Mouse (Mus musculus) neural tube, embryonic 13.5 days (tissue): ENCODE data around the gene Rhebl1. TPM values are rescaled to one million over a fixed set of nuclear protein-coding genes. Genes with fewer than 3 reads are reported as not detected.

Experiments used
- ATAC-seq: fragments of 200-750 bp; cut with Nextera tagmentation; 2 replicates; pipeline ENCODE4 v1.8.0; 2017; ENCODE audit warnings: low read depth, mild to moderate bottlenecking, moderate TSS enrichment, moderate library complexity
- H3K27ac ChIP-seq: fragments of 300-500 bp; sonication (generic); replicated peaks from 2 replicates; pipeline ENCODE4 v1.5.1; 2015; ENCODE audit warnings: moderate library complexity, mild to moderate bottlenecking, inconsistent platforms
- H3K27me3 ChIP-seq: fragments of 300-500 bp; sonication (generic); 2 replicates; pipeline ENCODE4 v1.6.1; 2015; ENCODE audit warnings: mild to moderate bottlenecking, inconsistent platforms
- H3K36me3 ChIP-seq: fragments of 300-500 bp; sonication (generic); 2 replicates; pipeline ENCODE4 v1.6.1; 2015; ENCODE audit warnings: mild to moderate bottlenecking, inconsistent platforms
- H3K4me1 ChIP-seq: fragments of 300-500 bp; sonication (generic); replicated peaks from 2 replicates; pipeline ENCODE4 v1.6.1; 2015; ENCODE audit warnings: inconsistent platforms
- H3K4me2 ChIP-seq: fragments of 300-500 bp; sonication (generic); 2 replicates; pipeline ENCODE4 v1.6.1; 2015; ENCODE audit warnings: inconsistent platforms, mild to moderate bottlenecking, moderate library complexity
- H3K4me3 ChIP-seq: fragments of 300-500 bp; sonication (generic); 2 replicates; pipeline ENCODE4 v1.5.1; 2015; ENCODE audit warnings: mild to moderate bottlenecking, inconsistent platforms
- H3K9ac ChIP-seq: fragments of 300-500 bp; sonication (generic); 2 replicates; pipeline ENCODE4 v1.6.1; 2015; ENCODE audit warnings: moderate library complexity, mild to moderate bottlenecking, inconsistent platforms
- H3K9me3 ChIP-seq: fragments of 300-500 bp; sonication (generic); 2 replicates; pipeline ENCODE4 v1.6.1; 2016; ENCODE audit warnings: inconsistent platforms
- WGBS: fragments of 180-500 bp; shearing (Covaris S2); methylation state at CpG from one replicate; pipeline ENCODE4 v1.1.7; 2015; 5-methylcytosine and 5-hydroxymethylcytosine counted together
- polyA plus RNA-seq: library from polyadenylated mRNA; unstranded; fragments of >200 nt; fragmentation: Nextera tagmentation; extraction: Ambion mirVana; gene quantifications from 2 replicates; pipeline ENCODE4 v1.2.1, GENCODE M21; 2015

Rhebl1 gene
- polyA plus RNA-seq, 1 experiment from 2014 or later, result 33.3 TPM

DNA sequence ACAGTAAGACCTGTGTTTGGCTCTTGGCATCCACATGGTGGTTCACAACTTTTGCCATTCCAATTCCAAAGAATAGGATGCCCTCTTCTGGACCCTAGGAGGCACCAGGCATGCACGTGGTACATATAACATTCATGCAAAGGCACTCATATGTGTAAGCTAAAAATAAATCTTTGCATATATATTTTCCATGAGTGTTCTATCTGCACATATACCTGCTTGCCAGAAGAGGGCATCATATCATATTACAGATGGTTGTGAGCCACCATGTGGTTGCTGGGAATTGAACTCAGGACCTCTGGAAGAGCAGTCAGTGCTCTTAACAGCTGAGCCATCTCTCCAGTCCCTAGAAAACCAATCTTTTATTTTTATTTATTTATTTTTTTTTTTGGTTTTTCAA, 7.2 kb upstream of the Rhebl1 start:
- Histone ChIP-seq H3K4me3 (no peak overlapping the region), H3K9me3 (no peaks in the 10 kb centered on the region), H3K9ac (no peak overlapping the region), H3K36me3 (peaks cover 34% of the 10 kb centered on the region), H3K4me1 (peaks cover 15% of the 10 kb centered on the region), H3K27me3 (peaks cover 48% of the 10 kb centered on the region), H3K27ac (no peak overlapping the region), H3K4me2 (no peak overlapping the region)
- ATAC-seq, result no peak
- 74% methylated on average over 1 of the region's 1 CpGs for WGBS

DNA sequence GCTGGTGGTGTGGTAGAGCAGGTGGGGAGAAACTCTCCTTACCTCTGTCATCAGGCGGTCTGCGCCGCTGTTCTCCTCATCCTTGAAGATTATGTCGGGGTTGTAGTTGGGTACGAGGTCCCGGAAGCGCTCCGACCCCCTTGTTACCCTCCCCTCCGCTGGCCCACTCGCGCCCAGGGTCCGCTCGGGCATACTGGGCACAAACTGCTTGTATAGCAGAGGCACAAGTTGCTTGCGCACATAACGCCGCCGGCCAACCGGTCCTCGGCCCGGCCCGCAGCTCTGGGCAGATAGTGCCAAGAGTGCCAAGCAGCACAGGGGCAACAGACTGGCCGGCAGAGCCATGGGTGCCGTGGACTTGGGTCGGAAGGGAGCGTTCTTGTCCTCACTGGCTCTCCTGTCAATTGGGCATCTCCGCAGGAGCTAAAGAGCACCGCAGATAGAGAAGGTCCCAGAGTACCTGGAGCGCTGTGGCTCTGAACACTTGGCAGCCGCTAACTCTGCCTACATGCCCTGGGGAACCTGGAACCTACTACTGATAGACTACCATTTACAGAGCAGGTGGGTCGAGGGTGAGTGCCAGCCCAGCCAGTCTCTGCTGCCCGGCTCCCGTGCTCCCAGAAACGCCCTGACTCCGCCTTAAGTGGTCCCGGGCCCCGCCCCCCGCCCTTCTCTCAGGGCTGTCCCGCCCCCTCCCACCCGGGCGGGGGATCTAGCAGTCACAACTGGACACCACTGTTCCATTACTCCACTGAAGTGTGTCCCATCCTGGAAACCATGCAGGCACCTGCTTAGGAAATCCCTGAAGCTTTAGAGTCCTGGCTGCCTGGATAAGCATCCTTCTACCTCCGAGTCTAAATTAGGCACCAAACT, 3.8 kb upstream of the Rhebl1 start, which contains the start of gene Dhh:
Dhh (minus strand) TSS at position 613 of the 873 bp plus-strand sequence.
- Histone ChIP-seq H3K4me1 (peaks cover 42% of the 10 kb centered on the region), H3K9me3 (no peaks in the 10 kb centered on the region), H3K36me3 (peaks cover 2% of the 10 kb centered on the region), H3K9ac (peak within 1 kb of the TSS; percentile 52; the same call in 1 of the 2 replicates), H3K27ac (no peak within 1 kb of the TSS), H3K27me3 (peaks cover 82% of the 10 kb centered on the region), H3K4me2 (peak within 1 kb of the TSS; percentile 90), H3K4me3 (peak within 1 kb of the TSS; percentile 26)
- ATAC-seq, result no peak
- WGBS, result 1% methylated on average over 41 of the region's 41 CpGs

DNA sequence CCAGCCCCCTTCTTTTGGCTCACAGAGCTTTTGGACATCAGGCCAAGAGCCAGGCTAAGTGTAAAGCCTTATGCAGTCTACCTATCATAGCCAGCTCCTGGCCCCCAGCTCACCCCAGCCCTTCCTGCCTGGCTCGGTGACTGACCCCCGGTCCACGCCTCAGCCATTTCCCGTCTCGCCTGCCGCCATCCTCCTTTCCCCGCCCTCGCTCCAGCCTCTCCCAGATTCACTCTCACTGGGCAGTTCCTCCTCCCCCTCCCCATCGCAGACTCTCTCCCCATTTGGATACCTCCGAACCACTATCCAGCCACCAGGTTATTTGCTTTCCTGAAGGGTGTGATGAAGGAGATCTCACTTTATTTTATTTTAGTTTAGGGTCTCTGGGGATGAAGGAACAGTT, 3.2 kb upstream of the Rhebl1 start:
- Histone ChIP-seq H3K9ac (peak overlapping the region; percentile 52; the same call in 1 of the 2 replicates), H3K9me3 (no peaks in the 10 kb centered on the region), H3K36me3 (no peaks in the 10 kb centered on the region), H3K4me2 (peak overlapping the region; percentile 90), H3K4me3 (peak overlapping the region; percentile 26), H3K27me3 (peaks cover 89% of the 10 kb centered on the region), H3K4me1 (peaks cover 42% of the 10 kb centered on the region), H3K27ac (no peak overlapping the region)
- no peak for ATAC-seq
- 0% methylated on average over 10 of the region's 10 CpGs for WGBS

DNA sequence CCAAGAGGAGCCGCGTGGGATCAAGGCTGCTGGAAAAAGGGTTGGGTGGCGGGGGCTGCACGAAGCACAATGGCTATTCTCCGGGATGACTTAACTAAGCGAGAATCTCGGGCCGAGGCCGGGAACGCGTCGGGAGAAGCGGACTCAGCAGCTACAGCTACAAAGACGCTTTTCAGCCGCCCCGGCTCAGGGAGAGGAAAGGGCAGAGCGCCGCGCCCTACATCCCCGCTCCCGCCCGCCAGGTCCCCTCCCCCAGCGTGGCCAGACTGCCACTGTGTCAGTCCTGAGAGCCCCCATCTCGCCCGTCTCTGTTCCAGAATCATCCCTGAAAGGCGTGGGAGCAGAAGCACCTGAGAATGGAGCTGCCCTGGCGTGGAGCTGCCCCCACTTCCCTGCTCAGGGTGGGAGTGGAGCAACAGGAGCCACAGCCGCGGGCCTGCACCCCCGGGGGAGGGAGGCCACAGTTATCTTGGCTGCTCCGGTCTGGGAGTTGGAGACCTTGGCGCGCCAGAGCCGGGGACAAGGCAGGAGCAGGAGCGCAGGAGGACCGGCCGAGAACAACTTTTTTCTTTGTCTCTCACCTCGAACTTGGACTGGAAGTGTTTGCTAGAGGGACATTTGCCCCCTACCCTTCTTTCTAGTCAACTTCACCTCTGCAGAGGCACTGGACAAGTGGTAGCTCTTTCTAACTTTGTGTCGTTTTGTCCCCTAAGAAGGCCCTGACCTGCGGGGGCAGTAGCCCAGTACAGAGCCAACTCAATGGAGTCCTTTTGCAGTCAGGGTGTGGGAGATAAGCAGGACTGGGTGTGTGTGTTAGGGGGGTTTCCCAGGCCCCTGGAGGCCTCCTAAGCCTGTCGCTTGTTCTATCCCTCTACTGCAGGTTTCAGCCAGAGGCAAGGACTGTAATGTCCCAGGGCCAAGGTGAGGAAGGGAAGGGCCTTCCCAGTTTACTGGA, 1.6 kb upstream of the Rhebl1 start:
- H3K27me3 ChIP-seq, result peaks cover 99% of the 10 kb centered on the region
- H3K4me2 ChIP-seq, result peak overlapping the region; percentile 90
- 0 out of 2 replicates have a peak, but pooled peaks have one; percentile 33 for ATAC-seq
- peak overlapping the region; percentile 32 for H3K4me3 ChIP-seq
- no peaks in the 10 kb centered on the region for H3K9me3 ChIP-seq
- H3K9ac ChIP-seq, result peak overlapping the region; percentile 64
- no peaks in the 10 kb centered on the region for H3K36me3 ChIP-seq
- WGBS, result 2% methylated on average over 41 of the region's 41 CpGs
- H3K27ac ChIP-seq, result peak overlapping the region; percentile 69
- peaks cover 45% of the 10 kb centered on the region for H3K4me1 ChIP-seq

DNA sequence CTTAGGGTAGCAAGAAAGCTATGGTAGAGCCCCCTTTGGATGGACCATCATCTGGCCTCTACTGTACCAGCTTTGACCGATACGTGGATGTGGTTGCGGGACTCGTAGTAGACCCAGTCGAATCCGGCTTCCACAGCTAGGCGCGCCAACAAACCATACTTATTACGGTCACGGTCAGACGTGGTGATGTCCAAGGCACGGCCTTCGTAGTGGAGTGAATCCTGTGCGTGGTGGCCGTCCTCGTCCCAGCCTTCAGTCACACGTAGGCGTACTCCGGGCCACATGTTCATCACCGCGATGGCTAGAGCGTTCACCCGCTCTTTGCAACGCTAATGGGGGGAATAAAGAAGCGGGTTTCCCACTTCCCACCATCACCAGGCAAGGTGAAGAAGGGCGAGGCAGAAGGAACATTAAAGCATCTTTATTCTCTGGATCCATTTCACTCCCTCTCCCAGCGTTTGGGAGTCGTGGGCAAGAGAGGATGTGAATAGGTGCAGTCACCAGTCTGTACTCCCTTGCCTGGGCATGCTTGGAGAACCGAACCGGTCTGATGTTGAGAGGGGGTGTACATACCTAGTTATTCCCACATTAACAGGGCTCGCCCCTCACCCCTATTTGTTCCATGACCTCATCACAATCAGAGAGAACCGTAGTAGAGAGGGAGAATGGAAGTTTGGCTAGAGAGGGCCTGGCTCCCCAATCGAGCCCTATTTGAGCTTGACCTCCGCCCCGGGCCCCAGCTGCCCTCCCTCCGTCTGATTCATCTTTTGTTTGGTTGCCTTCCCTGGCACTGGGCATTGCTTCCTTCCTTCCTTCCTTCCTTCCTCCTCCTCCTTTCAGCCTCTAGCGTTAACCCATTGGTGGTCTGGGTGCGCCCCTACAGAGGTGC, 650 bp upstream of the Rhebl1 start:
- ATAC-seq, result no peak
- Histone ChIP-seq H3K9me3 (no peaks in the 10 kb centered on the region), H3K4me1 (peaks cover 45% of the 10 kb centered on the region), H3K9ac (peak overlapping the region; percentile 64), H3K4me3 (peak overlapping the region; percentile 47), H3K4me2 (peak overlapping the region; percentile 90), H3K36me3 (no peaks in the 10 kb centered on the region), H3K27ac (no peak overlapping the region), H3K27me3 (peaks cover 96% of the 10 kb centered on the region)
- 2% methylated on average over 38 of the region's 38 CpGs for WGBS

DNA sequence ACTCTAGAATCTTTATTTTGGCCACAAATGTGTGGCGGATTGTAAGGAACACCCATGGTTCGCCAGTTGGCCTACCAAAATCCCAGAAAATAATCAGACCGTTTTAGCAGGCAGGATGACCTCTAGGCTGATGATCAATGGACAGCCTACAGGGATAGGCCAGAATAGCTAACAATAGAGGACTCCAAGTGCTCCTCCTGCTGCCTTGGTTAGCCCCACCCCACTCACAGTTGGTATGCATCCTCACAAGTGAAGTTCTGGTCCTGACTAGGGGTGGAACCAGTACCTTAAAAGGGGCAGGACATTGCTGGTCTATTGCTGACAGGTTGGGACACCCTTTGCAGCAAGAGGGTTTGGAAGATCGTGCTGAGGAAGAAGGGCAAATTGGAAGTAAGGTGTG, 1.3 kb downstream of the Rhebl1 start:
- 45% methylated on average over 4 of the region's 4 CpGs for WGBS
- no peaks in the 10 kb centered on the region for H3K9me3 ChIP-seq
- peaks cover 76% of the 10 kb centered on the region for H3K27me3 ChIP-seq
- H3K4me2 ChIP-seq, result no peak overlapping the region
- H3K9ac ChIP-seq, result no peak overlapping the region
- no peak overlapping the region for H3K4me3 ChIP-seq
- no peaks in the 10 kb centered on the region for H3K36me3 ChIP-seq
- no peak overlapping the region for H3K27ac ChIP-seq
- peaks cover 37% of the 10 kb centered on the region for H3K4me1 ChIP-seq
- no peak for ATAC-seq

DNA sequence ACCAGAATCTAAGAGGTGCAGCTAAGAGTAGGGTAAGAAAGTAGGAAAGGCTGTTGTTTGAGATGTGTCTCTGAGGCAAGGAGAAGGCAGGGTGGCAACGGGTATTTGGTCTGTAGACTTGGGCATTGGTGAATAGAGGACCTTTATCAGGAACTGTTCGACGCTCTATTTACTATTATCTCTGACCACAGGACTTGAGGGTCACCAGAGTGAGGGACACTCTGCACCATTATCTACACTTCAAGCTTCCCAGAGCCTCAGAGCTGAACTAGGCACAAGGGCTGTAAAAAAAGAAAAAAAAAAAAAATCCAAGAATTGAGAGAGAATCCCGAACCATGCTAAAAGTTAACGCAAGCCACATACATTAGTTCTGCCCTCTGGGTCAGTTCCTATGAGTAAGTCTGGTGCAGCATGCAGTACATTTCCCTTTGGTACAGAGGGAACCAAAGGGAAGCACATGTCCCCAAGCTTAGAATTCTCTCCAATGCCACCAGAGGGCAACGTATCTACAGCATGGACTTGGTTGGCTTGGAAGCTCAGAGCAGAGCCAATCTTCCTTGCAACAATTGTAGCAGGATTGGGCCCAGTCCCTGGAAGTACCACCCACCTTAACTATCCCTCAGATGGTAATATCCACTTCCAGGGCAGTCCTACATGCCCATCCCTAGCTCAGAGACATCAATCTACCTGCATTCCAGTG, 2.3 kb downstream of the Rhebl1 start:
- no peak overlapping the region for H3K4me2 ChIP-seq
- H3K4me1 ChIP-seq, result peaks cover 31% of the 10 kb centered on the region
- H3K9me3 ChIP-seq, result no peaks in the 10 kb centered on the region
- no peak overlapping the region for H3K27ac ChIP-seq
- WGBS, result 40% methylated on average over 6 of the region's 6 CpGs
- ATAC-seq, result no peak
- no peaks in the 10 kb centered on the region for H3K36me3 ChIP-seq
- H3K9ac ChIP-seq, result no peak overlapping the region
- no peak overlapping the region for H3K4me3 ChIP-seq
- peaks cover 67% of the 10 kb centered on the region for H3K27me3 ChIP-seq

DNA sequence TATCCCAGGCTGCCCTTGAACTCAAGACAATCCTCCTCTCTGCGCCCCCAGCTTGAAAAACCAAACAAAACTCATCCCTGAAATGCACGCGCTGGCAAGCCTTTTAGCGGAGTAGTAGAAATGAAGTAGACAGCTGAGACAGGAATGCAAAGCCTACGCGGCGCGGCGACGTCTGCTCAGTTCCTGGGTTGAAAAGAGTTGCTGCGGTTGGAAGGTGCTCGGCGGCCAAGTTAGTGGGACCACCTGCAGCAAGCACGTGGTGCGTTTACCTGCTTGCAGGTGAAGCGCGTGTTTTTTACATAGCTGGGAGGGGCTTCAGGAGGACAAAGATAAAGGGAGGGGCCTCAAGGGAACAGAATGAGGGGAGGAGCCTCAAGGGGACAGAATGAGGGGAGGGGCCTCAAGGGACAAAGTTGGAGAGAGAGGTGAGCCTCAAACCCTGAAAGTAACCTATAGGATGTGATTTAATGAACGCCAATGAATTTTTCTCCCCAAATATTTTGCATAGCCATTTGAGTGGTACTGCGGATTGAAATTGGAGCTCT, 3.1 kb downstream of the Rhebl1 start:
- Histone ChIP-seq H3K4me1 (peaks cover 31% of the 10 kb centered on the region), H3K4me3 (no peak overlapping the region), H3K9ac (no peak overlapping the region), H3K27me3 (peaks cover 59% of the 10 kb centered on the region), H3K9me3 (no peaks in the 10 kb centered on the region), H3K36me3 (no peaks in the 10 kb centered on the region), H3K4me2 (no peak overlapping the region), H3K27ac (no peak overlapping the region)
- 10% methylated on average over 19 of the region's 19 CpGs for WGBS
- ATAC-seq, result no peak

DNA sequence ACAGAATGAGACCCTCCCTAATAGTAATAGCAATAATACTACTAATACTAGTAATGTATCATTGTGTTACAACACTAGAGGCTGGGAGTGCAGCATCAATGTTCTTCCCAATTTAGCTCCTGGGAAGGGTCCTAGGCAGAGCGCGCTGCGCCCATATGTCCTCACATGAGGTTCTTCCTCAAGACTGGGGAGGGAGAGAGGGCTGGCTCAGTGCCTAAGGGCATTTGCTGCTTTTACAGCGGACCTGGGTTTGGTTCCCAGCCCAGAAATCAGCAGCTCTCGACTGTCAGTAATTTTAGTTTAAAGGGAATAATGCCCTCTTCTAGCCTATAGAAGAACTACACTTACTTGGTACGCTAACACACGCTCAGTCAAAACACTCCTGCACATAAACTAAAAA, 6.8 kb downstream of the Rhebl1 start:
- Histone ChIP-seq H3K36me3 (no peaks in the 10 kb centered on the region), H3K27me3 (peaks cover 21% of the 10 kb centered on the region), H3K4me3 (no peak overlapping the region), H3K9ac (no peak overlapping the region), H3K9me3 (no peaks in the 10 kb centered on the region), H3K4me2 (no peak overlapping the region), H3K4me1 (0 out of 2 replicates have a peak, but pooled peaks cover 3% of the 10 kb centered on the region), H3K27ac (no peak overlapping the region)
- ATAC-seq, result no peak
- 85% methylated on average over 7 of the region's 7 CpGs for WGBS

DNA sequence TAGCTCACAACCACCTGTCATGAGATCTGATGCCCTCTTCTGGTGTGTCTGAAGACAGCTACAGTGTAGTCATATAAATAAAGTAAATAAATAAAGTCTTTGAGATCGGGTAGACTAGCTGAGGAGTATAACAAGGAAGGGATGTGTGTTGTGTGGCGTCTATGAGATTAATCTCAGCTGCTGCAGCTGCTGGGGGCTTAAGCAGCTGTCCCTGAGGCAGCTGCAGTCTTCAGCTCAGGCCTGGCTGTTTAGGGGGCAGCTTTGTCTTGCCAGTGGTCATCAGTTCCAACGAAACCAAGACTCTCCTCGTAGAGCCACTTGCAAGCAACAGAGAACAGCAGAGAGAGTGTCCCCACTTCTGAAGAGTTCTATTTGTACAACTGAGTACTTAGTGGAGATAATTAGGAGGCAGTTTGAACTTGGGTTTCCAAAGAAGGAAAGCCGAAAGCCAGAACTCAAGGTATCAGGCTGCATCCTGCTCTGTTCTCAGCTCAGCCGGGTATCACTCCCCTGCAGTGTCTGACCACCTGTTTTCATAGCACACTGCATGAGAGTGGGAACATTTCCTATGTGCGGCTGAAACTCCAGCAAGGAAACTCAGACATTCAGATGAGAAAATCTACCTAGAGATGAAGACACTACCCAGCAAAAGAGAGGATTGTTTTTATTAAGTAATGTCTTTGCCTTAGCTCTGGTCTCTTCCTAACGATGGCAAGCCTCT, 7.5 kb downstream of the Rhebl1 start:
- no peak for ATAC-seq
- H3K9me3 ChIP-seq, result no peaks in the 10 kb centered on the region
- 0 out of 2 replicates have a peak, but pooled peaks cover 4% of the 10 kb centered on the region for H3K4me1 ChIP-seq
- H3K4me2 ChIP-seq, result no peak overlapping the region
- no peak overlapping the region for H3K27ac ChIP-seq
- WGBS, result 72% methylated on average over 8 of the region's 8 CpGs
- H3K4me3 ChIP-seq, result no peak overlapping the region
- no peaks in the 10 kb centered on the region for H3K36me3 ChIP-seq
- no peak overlapping the region for H3K9ac ChIP-seq
- peaks cover 15% of the 10 kb centered on the region for H3K27me3 ChIP-seq
